8 mouse cellular contexts compared by ENCODE assay signal in genomic region chr1:36558031-36558993, GRCm38 (mm10). TPM values are rescaled to one million over a fixed set of nuclear protein-coding genes. Genes with fewer than 3 reads are reported as not detected.
A peak's percentile ranks its signal among the peaks of the same experiment; 100 is the strongest.
DNase-seq lines count a peak whose midpoint lies in the region; ATAC-seq lines count a peak whose summit lies in the region.

Sema4c (minus strand) TSS chr1:36558349.

- H3K9ac ChIP-seq in embryonic facial prominence, embryonic 14.5 days (ENCODE audit: low read depth, low read length), result peak within 1 kb of the TSS; percentile 97
- H3K9ac ChIP-seq in heart, embryonic 14.5 days (ENCODE audit: low read length), result peak within 1 kb of the TSS; percentile 96
- H3K9ac ChIP-seq in liver, embryonic 15.5 days, result peak within 1 kb of the TSS; percentile 32
- H3K9ac ChIP-seq in neural tube, embryonic 14.5 days (replicated peaks; ENCODE audit: low read depth, low read length), result peak within 1 kb of the TSS; percentile 99

- ATAC-seq in embryonic facial prominence, embryonic 14.5 days (ENCODE audit: low read depth), result peak; percentile 67
- ATAC-seq in heart, embryonic 14.5 days (ENCODE audit: insufficient number of reproducible peaks, insufficient read depth, low FRiP score, low read depth), result peak; percentile 41
- ATAC-seq in liver, embryonic 15.5 days (ENCODE audit: insufficient read depth), result peak; percentile 8; the same call in 1 of the 2 replicates
- ATAC-seq in neural tube, embryonic 14.5 days (ENCODE audit: low read depth), result peak; percentile 67

- 1% methylated on average over 44 of the region's 69 CpGs for WGBS in embryonic facial prominence, embryonic 14.5 days
- 2% methylated on average over 66 of the region's 69 CpGs for WGBS in heart, embryonic 14.5 days
- 1% methylated on average over 69 of the region's 69 CpGs for WGBS in liver, embryonic 15.5 days (ENCODE audit: insufficient replicate concordance)
- 2% methylated on average over 61 of the region's 69 CpGs for WGBS in neural tube, embryonic 14.5 days

- H3K9me3 ChIP-seq in embryonic facial prominence, embryonic 14.5 days (ENCODE audit: control insufficient read depth, low read length), result no peaks in the 10 kb centered on the region
- H3K9me3 ChIP-seq in heart, embryonic 14.5 days (ENCODE audit: control insufficient read depth, low read length), result no peaks in the 10 kb centered on the region
- H3K9me3 ChIP-seq in liver, embryonic 15.5 days (replicated peaks), result no peaks in the 10 kb centered on the region
- H3K9me3 ChIP-seq in neural tube, embryonic 14.5 days (ENCODE audit: control insufficient read depth, low read length), result no peaks in the 10 kb centered on the region

- DNase-seq in CD4-positive helper T cell, adult 2 months (ENCODE audit: low read depth, low spot score), result peak; percentile 81
- peak; percentile 87 for DNase-seq in adrenal gland, postnatal 10 days
- peak; percentile 93 for DNase-seq in embryonic facial prominence, embryonic 14.5 days (ENCODE audit: low spot score)
- DNase-seq in kidney, postnatal 25 days, result peak; percentile 75 to 87
- DNase-seq in thymus, postnatal 14 days, result peak; percentile 79

- peak within 1 kb of the TSS; percentile 100 for H3K27ac ChIP-seq in embryonic facial prominence, embryonic 14.5 days (replicated peaks; ENCODE audit: low read depth, low read length)
- H3K27ac ChIP-seq in heart, embryonic 14.5 days (replicated peaks in 1 of 2; ENCODE audit: control insufficient read depth in 1 of 2, insufficient read depth in 1 of 2, low read depth in 2 of 2, low read length in 2 of 2), result peak within 1 kb of the TSS; percentile 95
- H3K27ac ChIP-seq in liver, embryonic 15.5 days (replicated peaks), result peak within 1 kb of the TSS; percentile 76
- peak within 1 kb of the TSS; percentile 99 for H3K27ac ChIP-seq in neural tube, embryonic 14.5 days (ENCODE audit: low read depth, low read length)

- peak within 1 kb of the TSS; percentile 90 for H3K4me2 ChIP-seq in embryonic facial prominence, embryonic 14.5 days (ENCODE audit: low read depth, low read length)
- H3K4me2 ChIP-seq in heart, embryonic 14.5 days (ENCODE audit: low read length), result peak within 1 kb of the TSS; percentile 79
- H3K4me2 ChIP-seq in liver, embryonic 15.5 days, result peak within 1 kb of the TSS; percentile 68
- peak within 1 kb of the TSS; percentile 97 for H3K4me2 ChIP-seq in neural tube, embryonic 14.5 days (ENCODE audit: low read depth, low read length)

- no peaks in the 10 kb centered on the region for H3K27me3 ChIP-seq in embryonic facial prominence, embryonic 14.5 days (replicated peaks; ENCODE audit: control insufficient read depth, insufficient read depth, low read length)
- no peaks in the 10 kb centered on the region for H3K27me3 ChIP-seq in heart, embryonic 14.5 days (ENCODE audit: control insufficient read depth, insufficient read depth, low read length)
- H3K27me3 ChIP-seq in liver, embryonic 15.5 days, result peaks cover 94% of the 10 kb centered on the region
- no peaks in the 10 kb centered on the region; the same call in 1 of the 2 replicates for H3K27me3 ChIP-seq in neural tube, embryonic 14.5 days (ENCODE audit: control insufficient read depth, insufficient read depth, low read length)

- H3K4me3 ChIP-seq in embryonic facial prominence, embryonic 14.5 days (ENCODE audit: low read depth, low read length), result peak within 1 kb of the TSS; percentile 96
- peak within 1 kb of the TSS; percentile 78 to 83 for H3K4me3 ChIP-seq in heart, embryonic 14.5 days (ENCODE audit: control insufficient read depth in 1 of 2, insufficient read depth in 1 of 2, low read depth in 1 of 2, low read length in 2 of 2)
- H3K4me3 ChIP-seq in liver, embryonic 15.5 days (replicated peaks), result peak within 1 kb of the TSS; percentile 61
- peak within 1 kb of the TSS; percentile 98 for H3K4me3 ChIP-seq in neural tube, embryonic 14.5 days (ENCODE audit: low read depth, low read length)

- peaks cover 24% of the 10 kb centered on the region for H3K4me1 ChIP-seq in embryonic facial prominence, embryonic 14.5 days (ENCODE audit: control insufficient read depth, insufficient read depth, low read length)
- H3K4me1 ChIP-seq in heart, embryonic 14.5 days (ENCODE audit: control insufficient read depth in 2 of 2, insufficient read depth in 2 of 2, low read length in 2 of 2), result peaks cover 49 to 51% of the 10 kb centered on the region in 2 experiments
- peaks cover 28% of the 10 kb centered on the region for H3K4me1 ChIP-seq in liver, embryonic 15.5 days (replicated peaks)
- H3K4me1 ChIP-seq in neural tube, embryonic 14.5 days (ENCODE audit: control insufficient read depth, insufficient read depth, low read length), result peaks cover 28% of the 10 kb centered on the region

- peaks cover 16% of the 10 kb centered on the region for H3K36me3 ChIP-seq in embryonic facial prominence, embryonic 14.5 days (ENCODE audit: control insufficient read depth, insufficient read depth, low read length)
- peaks cover 22% of the 10 kb centered on the region for H3K36me3 ChIP-seq in heart, embryonic 14.5 days (ENCODE audit: control insufficient read depth, insufficient read depth, low read length)
- peaks cover 3% of the 10 kb centered on the region; the same call in 1 of the 2 replicates for H3K36me3 ChIP-seq in liver, embryonic 15.5 days (replicated peaks)
- peaks cover 11% of the 10 kb centered on the region for H3K36me3 ChIP-seq in neural tube, embryonic 14.5 days (ENCODE audit: control insufficient read depth, insufficient read depth, low read length)

RNA-seq across cellular contexts. Expression of gene Sema4c, which starts in this region (rescaled TPM):
- 10 to 100 TPM; 27.3 to 28.9 TPM for total RNA-seq in adrenal gland, postnatal 10 days (2021)
- polyA plus RNA-seq in embryonic facial prominence, embryonic 14.5 days (2014; fragmentation: Nextera tagmentation; extraction: Ambion mirVana), result 2.3 and 3.8 TPM in 2 replicates
- 1.3 and 1.6 TPM in 2 replicates for polyA plus RNA-seq in heart, embryonic 14.5 days (2014; fragmentation: Nextera tagmentation; extraction: Ambion mirVana)
- polyA plus RNA-seq in liver, embryonic 15.5 days (2015; fragmentation: Nextera tagmentation; extraction: Ambion mirVana), result 1.9 and 2.0 TPM in 2 replicates
- polyA plus RNA-seq in neural tube, embryonic 14.5 days (2014; fragmentation: Nextera tagmentation; extraction: Ambion mirVana), result 4.0 and 5.2 TPM in 2 replicates

Comparison
In these comparisons a context has a peak if more than half of its experiments do, and no peak if none do; other contexts are left out.
1. Peak in every context shown above with its lines: DNase-seq, ATAC-seq, H3K4me3 ChIP-seq and H3K27ac ChIP-seq.
2. ATAC-seq: peak in every context shown above with its lines; median percentile 67 in embryonic facial prominence, embryonic 14.5 days; 67 in neural tube, embryonic 14.5 days; 41 in heart, embryonic 14.5 days; 8 in liver, embryonic 15.5 days.
3. H3K9ac ChIP-seq: peak in every context shown above with its lines; median percentile 99 in neural tube, embryonic 14.5 days; 97 in embryonic facial prominence, embryonic 14.5 days; 96 in heart, embryonic 14.5 days; 32 in liver, embryonic 15.5 days.